Mouse (Mus musculus): ENCODE results near the gene Fstl3. TPM values are rescaled to one million over a fixed set of nuclear protein-coding genes. Genes with fewer than 3 reads are reported as not detected.

Gene Fstl3
- total RNA-seq, 4 experiments from 2014 or later = 2.2 to 2.9 (median 2.4) TPM

DNA sequence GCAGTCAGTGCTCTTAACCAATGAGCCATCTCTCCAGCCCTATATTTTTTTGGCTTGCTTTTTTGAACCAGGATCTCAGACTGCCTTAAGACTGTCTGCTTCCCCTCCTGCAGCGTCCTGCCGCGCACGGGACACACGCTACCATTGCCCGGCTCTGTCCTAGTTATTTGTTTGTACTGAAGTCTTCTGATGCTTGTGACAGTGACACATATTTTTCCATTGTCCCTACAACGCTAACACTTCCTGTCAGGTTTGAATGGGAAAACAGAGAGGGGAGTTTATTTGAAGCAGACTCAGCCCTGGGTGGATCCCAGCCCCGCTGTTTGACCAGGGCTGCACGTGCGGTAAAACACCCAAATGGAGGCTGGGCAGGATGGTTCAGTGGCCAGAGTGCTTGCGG lies 31.7 kb downstream of the Fstl3 start:
- no peak for DNase-seq (ENCODE audit: low spot score in 2 of 2)

DNA sequence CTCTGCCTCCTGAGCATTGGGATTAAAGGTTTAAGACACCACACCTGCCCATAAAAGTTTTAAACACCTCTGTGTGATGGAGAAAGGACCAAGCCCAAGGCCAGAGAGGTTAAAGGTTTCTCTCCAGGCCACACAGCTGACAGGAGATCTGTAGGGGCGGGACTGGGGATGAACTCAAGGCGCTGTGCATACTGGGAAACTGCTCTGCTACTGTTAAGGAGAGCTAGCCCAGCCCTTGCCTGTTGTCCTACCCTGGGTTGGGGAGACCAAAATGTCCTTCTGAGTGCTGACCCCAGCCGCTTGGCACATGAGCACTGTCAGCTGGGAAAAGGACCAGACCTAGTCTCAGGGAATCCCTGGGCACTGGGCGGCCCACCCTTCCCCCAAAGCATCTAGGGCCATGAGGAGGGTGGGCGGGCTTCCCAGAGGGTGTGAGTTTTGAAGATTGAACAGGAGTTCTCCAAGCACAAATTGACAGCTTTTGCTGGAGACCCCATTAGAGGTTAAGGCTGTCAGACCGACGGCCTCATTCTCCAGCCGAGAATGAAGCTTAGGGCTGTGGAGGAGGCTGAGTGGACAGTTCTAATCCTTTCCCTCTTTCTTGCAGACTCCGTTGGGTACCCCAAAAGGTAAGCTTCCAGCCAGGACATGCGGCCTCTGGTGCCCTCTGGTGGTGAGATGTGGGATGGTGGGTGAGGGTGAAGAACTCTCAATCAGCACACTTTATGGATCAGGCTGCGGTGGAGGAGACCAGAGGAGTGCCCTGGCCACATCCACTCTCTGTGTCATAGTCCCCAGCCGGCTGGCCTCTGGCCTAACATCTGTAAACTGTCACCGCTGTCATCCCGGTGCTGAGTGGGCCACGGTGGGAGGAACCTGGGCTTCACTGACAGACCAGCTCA lies 34.9 kb downstream of the Fstl3 start:
- DNase-seq (ENCODE audit: low spot score in 2 of 2) = peak in 1 of 2 experiments; percentile 91

DNA sequence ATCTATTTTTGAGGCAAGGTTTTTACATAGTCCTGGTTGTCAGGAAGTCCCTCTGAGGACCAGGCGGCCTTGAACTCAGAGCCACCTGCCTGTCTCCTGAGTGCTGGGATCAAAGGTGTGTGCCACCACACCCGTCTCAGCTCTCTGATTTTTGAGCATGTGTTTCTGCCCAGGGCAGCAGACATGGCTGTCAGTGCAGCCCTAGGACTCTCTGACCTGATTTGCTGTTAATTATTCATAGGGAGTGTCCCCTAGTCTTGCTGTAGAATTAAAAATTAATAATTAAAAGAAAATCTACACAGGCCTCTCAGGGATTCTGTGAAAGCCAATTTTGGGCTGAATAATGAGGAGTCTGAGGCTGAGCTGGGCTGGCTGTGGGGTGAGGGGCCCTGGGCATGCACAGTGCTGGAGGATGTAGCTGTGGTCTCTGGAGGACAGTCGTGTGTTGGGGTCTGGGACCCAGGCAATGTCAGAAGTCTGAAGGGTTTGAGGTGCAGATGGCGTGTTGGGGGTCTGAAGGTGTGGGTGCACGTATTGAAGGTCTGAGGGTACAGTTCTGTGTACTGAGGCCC lies 37.3 kb downstream of the Fstl3 start:
- DNase-seq (ENCODE audit: low spot score in 2 of 2) = no peak

DNA sequence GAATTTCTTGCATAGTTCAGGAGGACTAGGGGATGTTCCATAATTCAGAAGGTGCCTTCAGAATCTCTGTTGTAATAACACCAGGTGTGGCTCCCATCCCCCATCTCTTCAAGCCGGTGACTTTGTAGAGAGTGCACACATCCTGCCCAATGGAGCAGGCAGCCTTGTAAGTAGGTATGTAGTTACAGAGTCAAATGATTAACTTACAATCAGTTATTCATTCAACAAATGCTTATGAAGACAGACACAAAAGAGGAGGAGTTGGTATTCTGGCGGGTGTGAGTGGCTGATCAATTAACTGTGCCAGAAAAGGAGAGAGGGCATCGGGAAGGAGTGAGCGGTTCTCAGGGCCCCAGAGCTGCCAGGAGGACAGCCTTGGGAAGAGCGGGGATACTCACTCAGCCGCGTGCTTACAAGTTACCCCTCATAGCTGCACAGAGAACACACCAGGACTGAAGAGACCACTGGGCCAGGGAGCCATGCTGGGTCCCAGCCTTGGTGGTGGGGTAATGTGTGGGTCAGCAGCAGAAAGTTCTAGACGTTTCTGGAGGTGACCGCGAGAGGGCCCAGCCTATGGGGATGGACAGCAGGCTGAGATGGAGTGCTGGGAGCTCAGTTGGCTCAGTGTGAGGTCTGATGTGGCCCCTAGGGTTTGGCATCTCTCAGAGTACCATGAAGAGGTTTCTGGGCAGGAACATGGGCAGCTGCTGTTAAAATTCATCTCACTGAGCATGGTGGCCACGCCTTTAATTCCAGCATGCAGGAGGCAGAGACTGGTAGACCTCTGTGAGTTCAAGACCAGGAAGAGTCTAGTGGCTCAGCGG lies 38.8 kb downstream of the Fstl3 start:
- no peak for DNase-seq (ENCODE audit: low spot score in 2 of 2)

DNA sequence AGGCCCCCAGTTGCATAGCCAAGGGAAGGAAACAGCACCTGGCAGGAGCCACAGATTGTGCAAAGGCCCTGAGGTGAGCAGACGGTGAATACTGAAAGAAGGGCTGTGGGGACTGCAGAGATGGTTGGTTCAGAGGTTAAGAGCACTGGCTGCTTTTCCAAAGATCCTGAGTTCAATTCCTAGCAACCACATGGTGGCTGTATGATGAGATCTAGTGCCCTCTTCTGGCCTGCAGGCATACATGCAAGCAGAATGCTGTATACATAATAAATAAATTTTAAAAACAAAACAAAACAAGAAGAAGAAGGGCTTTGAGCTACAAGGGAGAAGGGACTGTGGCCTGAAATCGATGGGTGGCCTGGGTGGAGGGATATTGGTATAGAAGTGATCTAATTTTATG lies 40.0 kb downstream of the Fstl3 start:
- no peak for DNase-seq (ENCODE audit: low spot score in 2 of 2)

DNA sequence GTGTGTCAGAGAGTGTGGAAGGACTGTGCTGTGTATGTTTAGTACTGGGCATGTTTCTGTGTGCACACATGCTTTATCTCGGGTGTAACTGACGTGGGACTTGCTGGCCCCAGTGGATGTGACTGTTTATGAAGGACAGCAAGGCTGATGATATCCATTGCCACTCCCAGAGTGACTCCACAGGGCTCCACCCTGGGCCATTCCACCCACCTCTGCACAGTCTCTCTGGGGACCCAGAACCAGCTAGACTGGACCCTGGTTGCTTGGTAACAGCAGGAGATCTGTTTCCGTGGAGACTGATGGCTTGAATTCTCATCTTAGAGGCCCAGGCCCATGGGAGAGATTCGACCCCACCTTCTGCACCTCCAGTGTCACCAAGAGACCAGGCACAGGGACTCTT lies 41.2 kb downstream of the Fstl3 start:
- no peak for DNase-seq (ENCODE audit: low spot score in 2 of 2)

DNA sequence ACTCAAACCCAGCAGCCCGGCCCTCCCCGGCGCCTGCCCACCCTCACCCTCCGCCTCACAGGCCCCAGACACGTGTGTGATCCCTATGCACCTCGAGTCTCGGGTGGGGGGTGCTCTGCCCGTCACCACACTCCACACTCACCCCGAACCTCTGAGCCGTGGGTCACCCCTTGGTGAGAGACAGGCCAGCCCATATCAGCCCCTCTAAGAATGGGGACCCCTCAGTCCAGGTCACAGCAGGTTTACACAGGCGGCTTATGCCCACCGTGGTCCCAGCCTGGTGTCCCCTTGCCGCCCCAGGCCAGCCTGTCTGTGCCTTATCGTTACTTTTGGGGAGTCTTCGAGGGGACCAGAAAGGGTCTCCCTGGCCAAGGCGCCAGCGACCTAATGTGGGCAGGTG lies 42.5 kb downstream of the Fstl3 start:
- no peak for DNase-seq (ENCODE audit: low spot score in 2 of 2)

DNA sequence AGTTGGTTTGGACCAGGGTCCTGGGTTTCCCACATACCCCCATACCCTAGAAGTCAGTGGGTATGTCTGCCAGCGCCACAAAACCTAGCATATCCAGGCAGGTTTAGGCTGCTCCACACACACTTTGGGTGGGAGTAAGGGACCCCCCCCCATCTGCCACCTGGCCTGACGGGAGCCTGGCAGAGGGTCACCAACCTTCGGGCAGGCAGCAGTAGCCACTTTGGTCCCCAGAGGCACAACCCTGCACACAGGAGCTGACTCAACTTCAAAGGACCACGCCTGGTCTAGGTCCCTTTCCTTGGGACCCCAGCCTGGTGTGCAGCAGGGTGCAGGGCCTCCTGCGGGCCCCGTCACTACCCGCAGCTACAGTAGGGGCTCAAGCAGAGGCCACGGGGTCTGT lies 43.2 kb downstream of the Fstl3 start:
- no peak for DNase-seq (ENCODE audit: low spot score in 2 of 2)

DNA sequence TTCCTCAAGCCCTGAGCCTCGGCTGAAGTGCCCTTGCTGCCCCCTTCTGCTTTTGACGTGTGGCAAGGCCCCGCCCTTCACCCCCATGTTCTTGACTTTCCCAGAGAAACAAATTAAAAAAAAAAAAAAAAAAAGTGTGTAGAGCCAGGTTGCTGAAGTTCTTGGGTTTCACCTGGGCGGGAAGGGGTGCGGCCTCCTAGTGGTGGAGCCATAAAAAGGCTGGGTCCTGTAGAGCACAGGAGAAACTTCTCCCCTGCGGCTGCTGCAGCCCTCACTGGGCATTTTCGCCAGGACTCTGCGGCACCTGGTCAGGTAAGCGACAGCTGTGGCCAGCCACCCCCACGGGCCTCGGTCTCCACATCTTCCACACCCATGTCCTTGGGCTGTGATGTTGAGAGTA lies 43.7 kb downstream of the Fstl3 start, which contains the start of gene Misp:
Misp (plus strand) TSS at position 208 of the 400 bp plus-strand sequence.
- DNase-seq (ENCODE audit: low spot score in 2 of 2) = no peak

DNA sequence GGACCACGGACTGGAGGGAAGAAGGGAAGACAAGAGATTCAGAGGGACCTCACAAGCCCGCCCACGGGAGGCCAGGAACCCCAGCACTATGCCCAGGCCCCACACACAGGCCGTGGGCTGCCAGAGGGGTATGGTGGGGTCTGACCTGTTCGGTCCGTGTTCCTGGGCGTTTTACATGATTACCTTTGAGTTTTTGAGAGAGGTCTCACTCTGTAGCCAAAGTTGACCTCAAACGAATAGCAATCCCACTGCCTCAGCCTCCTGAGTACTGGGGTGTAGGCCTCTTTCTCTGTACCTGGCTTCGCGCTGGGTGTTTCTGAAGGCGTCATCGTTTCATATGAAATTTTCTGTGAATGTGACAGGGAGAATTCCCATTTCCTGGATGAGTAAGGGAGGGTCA lies 44.7 kb downstream of the Fstl3 start:
- DNase-seq (ENCODE audit: low spot score in 2 of 2) = no peak

DNA sequence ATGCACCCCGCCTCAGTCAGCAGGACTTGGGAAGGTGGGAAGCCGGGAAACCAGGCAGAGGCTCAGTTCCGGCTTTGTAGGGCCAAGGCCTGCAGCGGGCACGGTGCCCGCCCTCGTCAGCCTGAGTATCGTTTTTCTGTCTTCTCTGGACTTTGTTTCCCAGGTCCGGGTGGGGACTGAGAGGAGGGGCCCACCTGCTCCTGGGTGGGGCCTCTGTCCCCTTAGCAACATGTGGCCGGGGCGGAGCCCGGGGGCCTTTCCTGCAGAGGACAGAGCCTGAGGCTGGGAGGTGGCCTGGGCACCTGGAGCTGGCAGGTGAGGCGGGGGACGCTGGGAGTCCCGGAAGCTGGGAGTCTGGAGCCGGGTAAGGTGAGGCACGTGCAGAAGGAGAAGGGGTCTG lies 45.3 kb downstream of the Fstl3 start:
- no peak for DNase-seq (ENCODE audit: low spot score in 2 of 2)

DNA sequence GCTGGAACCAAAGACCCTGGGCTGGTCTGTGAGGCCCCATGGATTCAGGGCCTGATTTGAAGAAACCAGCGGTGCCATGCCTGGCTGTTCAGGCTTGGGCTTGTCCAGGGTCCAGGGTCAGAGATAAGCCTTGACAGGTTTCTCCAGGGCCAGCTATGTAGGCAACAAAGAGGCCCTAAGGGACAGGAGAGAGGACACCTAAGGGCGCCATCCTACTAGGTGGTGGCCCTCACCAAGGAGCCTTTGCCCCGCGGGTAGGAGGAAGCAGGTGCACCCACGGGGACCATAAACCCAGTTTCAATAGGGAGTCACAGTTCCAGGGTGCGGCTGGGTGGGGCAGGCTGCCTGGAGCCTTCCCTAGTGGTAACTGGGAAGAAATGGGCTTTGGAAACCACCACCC lies 45.9 kb downstream of the Fstl3 start:
- DNase-seq (ENCODE audit: low spot score in 2 of 2) = no peak

DNA sequence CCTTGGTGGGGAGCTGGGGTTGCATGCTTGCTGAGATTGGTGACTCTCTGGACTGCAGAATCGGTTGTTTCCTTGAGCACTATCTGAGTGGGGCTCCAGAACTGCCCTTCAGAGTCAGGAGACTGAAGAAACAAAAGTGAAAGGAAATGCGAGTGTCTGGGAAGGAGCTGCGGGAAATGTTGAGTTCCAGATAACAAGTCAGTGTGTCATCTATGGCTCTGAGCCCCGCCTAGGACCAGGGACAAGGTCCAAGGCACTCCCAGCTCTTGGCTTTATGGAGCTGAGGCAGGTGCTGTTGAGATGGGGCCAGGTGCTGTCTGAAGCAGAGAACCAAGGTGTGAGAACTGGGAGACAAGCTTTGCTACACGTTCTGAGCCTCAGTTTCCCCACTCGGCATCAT lies 47.3 kb downstream of the Fstl3 start:
- no peak for DNase-seq (ENCODE audit: low spot score in 2 of 2)

DNA sequence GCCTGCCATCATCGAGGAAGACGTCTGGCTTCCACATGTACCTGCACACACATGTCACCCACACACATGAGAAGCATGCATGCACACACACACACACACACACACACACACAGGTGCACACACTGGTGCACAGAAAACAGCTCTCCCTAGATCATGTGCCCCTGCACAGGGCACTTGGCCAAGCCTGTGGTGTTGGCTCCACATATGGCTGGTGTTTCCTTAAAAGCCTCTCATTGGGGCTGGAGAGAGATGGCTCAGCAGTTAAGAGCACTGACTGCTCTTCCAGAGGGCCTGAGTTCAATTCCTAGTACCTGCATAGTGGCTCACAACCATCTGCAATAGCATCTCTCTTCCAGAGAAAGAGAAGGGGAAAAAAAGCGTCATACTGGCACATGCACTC lies 54.5 kb downstream of the Fstl3 start:
- no peak for DNase-seq (ENCODE audit: low spot score in 2 of 2)

Other genes with a start within 250 kb of the Fstl3 start
- gene Plpp2, start 243.5 kb upstream of the Fstl3 start, total RNA-seq (2022) = 1 to 10 TPM; 5.6 to 9.3 (median 6.9) TPM
- 10 to 100 TPM; 51.2 to 72.3 (median 53.0) TPM for gene Mier2, start 222.1 kb upstream of the Fstl3 start, total RNA-seq (2022)
- under 1 TPM in 1 of 4 experiments, not detected in 3; 0.61 TPM for gene Theg, start 189.9 kb upstream of the Fstl3 start, total RNA-seq (2022)
- 10 to 100 TPM; 13.4 to 17.6 (median 15.5) TPM for gene C2cd4c, start 163.2 kb upstream of the Fstl3 start, total RNA-seq (2022)
- gene Shc2, start 139.4 kb upstream of the Fstl3 start, total RNA-seq (2022) = 10 to 100 TPM; 41.1 to 51.9 (median 45.4) TPM
- under 1 TPM in 3 of 4 experiments, not detected in 1; 0.27 to 0.60 (median 0.39) TPM for gene Odf3l2, start 131.5 kb upstream of the Fstl3 start, total RNA-seq (2022)
- not detected for gene Madcam1, start 112.7 kb upstream of the Fstl3 start, total RNA-seq (2022)
- 10 to 100 TPM; 48.4 to 72.6 (median 64.3) TPM for gene Tpgs1, start 107.9 kb upstream of the Fstl3 start, total RNA-seq (2022)
- 10 to 100 TPM; 57.9 to 67.0 (median 66.1) TPM for gene Cdc34, start 95.1 kb upstream of the Fstl3 start, total RNA-seq (2022)
- gene Gzmm, start 88.3 kb upstream of the Fstl3 start, total RNA-seq (2022) = 1 to 10 TPM; 2.3 to 3.5 (median 3.3) TPM
- 100 to 1,000 TPM; 515 to 593 (median 535) TPM for gene Bsg, start 72.8 kb upstream of the Fstl3 start, total RNA-seq (2022)
- gene Hcn2, start 60.6 kb upstream of the Fstl3 start, total RNA-seq (2022) = 100 to 1,000 TPM; 120 to 128 (median 121) TPM
- gene Polrmt, start 30.7 kb upstream of the Fstl3 start, total RNA-seq (2022) = 10 to 100 TPM; 44.5 to 58.2 (median 51.3) TPM
- gene Fgf22, start 22.2 kb upstream of the Fstl3 start, total RNA-seq (2022) = 1 to 10 TPM; 1.7 to 4.6 (median 2.4) TPM
- gene Rnf126, start 10.3 kb upstream of the Fstl3 start, total RNA-seq (2022) = 10 to 100 TPM; 72.4 to 82.9 (median 75.8) TPM
- gene Prss57, start 13.7 kb downstream of the Fstl3 start, total RNA-seq (2022) = under 1 TPM in 3 of 4 experiments, not detected in 1; 0.43 to 0.83 (median 0.50) TPM
- gene Palm, start 16.3 kb downstream of the Fstl3 start, total RNA-seq (2022) = 100 to 1,000 TPM; 244 to 264 (median 260) TPM
- gene Misp, start 43.7 kb downstream of the Fstl3 start, total RNA-seq (2022) = 1 to 10 TPM in 2 of 4 experiments, not detected in 2; 1.6 to 1.9 TPM
- 10 to 100 TPM; 67.7 to 76.4 (median 73.7) TPM for gene Ptbp1, start 77.2 kb downstream of the Fstl3 start, total RNA-seq (2022)
- 1 to 10 TPM; 1.2 to 2.3 (median 1.5) TPM for gene Prtn3, start 97.2 kb downstream of the Fstl3 start, total RNA-seq (2022)
- 10 to 100 TPM; 34.6 to 41.0 (median 38.0) TPM for gene Plppr3, start 97.4 kb downstream of the Fstl3 start, total RNA-seq (2022)
- not detected for gene Elane, start 109.0 kb downstream of the Fstl3 start, total RNA-seq (2022)
- under 1 TPM in 1 of 4 experiments, not detected in 3; 0.39 TPM for gene Cfd, start 113.6 kb downstream of the Fstl3 start, total RNA-seq (2022)
- gene Med16, start 131.7 kb downstream of the Fstl3 start, total RNA-seq (2022) = 10 to 100 TPM; 50.4 to 61.2 (median 57.1) TPM
- gene Gm26602, start 133.6 kb downstream of the Fstl3 start, total RNA-seq (2022) = not detected
- 1 to 10 TPM; 6.3 to 8.3 (median 7.6) TPM for gene Kiss1r, start 139.7 kb downstream of the Fstl3 start, total RNA-seq (2022)
- gene R3hdm4, start 143.9 kb downstream of the Fstl3 start, total RNA-seq (2022) = 100 to 1,000 TPM; 340 to 392 (median 347) TPM
- gene Arid3a, start 149.8 kb downstream of the Fstl3 start, total RNA-seq (2022) = 10 to 100 TPM in 1 of 4 experiments, 1 to 10 TPM in 3; 6.6 to 11.8 (median 7.5) TPM
- 10 to 100 TPM; 42.9 to 50.8 (median 48.6) TPM for gene Wdr18, start 182.9 kb downstream of the Fstl3 start, total RNA-seq (2022)
- under 1 TPM in 2 of 4 experiments, not detected in 2; 0.19 to 0.20 TPM for gene Grin3b, start 193.4 kb downstream of the Fstl3 start, total RNA-seq (2022)
- 100 to 1,000 TPM; 111 to 119 (median 116) TPM for gene Tmem259, start 207.1 kb downstream of the Fstl3 start, total RNA-seq (2022)
- 1 to 10 TPM; 5.3 to 9.8 (median 6.6) TPM for gene Cnn2, start 211.3 kb downstream of the Fstl3 start, total RNA-seq (2022)
- 10 to 100 TPM; 12.4 to 13.6 (median 13.3) TPM for gene Abca7, start 219.2 kb downstream of the Fstl3 start, total RNA-seq (2022)
- 10 to 100 TPM in 2 of 4 experiments, 1 to 10 TPM in 2; 2.8 to 14.1 (median 8.2) TPM for gene Arhgap45, start 239.4 kb downstream of the Fstl3 start, total RNA-seq (2022)

All from layer of hippocampus, adult 8-10 months (tissue).